Mouse (Mus musculus): Measurements from ENCODE around the gene Lrrc4. TPM values are rescaled to one million over a fixed set of nuclear protein-coding genes. Genes with fewer than 3 reads are reported as not detected.

Lrrc4 gene
- polyA plus RNA-seq, 1 experiment: not detected

DNA sequence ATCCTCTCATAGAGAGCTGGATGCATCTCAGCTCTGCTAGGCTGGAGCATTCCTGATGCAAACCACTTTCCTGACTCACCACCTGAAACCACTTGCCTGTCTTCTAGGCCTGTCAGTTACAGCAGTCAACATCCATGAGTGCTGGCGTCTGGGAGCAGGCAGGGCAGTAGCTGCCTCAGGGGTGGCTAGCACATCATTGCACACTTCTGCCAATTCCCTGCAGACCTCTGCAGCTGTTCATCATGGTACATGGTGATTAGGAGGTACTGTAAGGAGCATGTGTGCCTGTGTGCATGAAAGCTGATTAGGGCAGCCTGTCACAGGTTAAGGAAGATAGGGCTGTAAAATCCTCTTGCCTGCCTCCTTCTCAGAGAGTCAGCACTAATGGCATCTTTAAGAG, 203.1 kb downstream of the Lrrc4 start:
- no peak for TF ChIP-seq POLR2A (IDR thresholded peaks at IDR 0.05; ENCODE audit: borderline replicate concordance, control insufficient read depth, low read depth, low read length)
- TF ChIP-seq CTCF (IDR thresholded peaks at IDR 0.05; ENCODE audit: control insufficient read depth, insufficient read depth, low read length): no peak

GRCm38 (mm10) chr6:28622963-28623362, 208.6 kb downstream of the Lrrc4 start:
- WGBS: 83% methylated on average over 3 of the region's 3 CpGs
- H3K4me1 ChIP-seq (ENCODE audit: control insufficient read depth, insufficient read depth, low read length): no peaks in the 10 kb centered on the region
- H3K4me3 ChIP-seq (replicated peaks; ENCODE audit: control insufficient read depth, low read depth, low read length): no peak overlapping the region
- no peak overlapping the region for H3K27ac ChIP-seq (ENCODE audit: control insufficient read depth, insufficient read depth, low read depth, low read length, poor library complexity)
- TF ChIP-seq CTCF (IDR thresholded peaks at IDR 0.05; ENCODE audit: control insufficient read depth, insufficient read depth, low read length): no peak
- TF ChIP-seq POLR2A (IDR thresholded peaks at IDR 0.05; ENCODE audit: borderline replicate concordance, control insufficient read depth, low read depth, low read length): no peak

More for the DNA sequence above, 203.1 kb downstream of the Lrrc4 start:
- WGBS: 56% methylated on average over 1 of the region's 1 CpGs
- H3K4me3 ChIP-seq (replicated peaks; ENCODE audit: control insufficient read depth, low read depth, low read length): no peak overlapping the region
- no peak overlapping the region for H3K27ac ChIP-seq (ENCODE audit: control insufficient read depth, insufficient read depth, low read depth, low read length, poor library complexity)
- H3K4me1 ChIP-seq (ENCODE audit: control insufficient read depth, insufficient read depth, low read length): no peaks in the 10 kb centered on the region

DNA sequence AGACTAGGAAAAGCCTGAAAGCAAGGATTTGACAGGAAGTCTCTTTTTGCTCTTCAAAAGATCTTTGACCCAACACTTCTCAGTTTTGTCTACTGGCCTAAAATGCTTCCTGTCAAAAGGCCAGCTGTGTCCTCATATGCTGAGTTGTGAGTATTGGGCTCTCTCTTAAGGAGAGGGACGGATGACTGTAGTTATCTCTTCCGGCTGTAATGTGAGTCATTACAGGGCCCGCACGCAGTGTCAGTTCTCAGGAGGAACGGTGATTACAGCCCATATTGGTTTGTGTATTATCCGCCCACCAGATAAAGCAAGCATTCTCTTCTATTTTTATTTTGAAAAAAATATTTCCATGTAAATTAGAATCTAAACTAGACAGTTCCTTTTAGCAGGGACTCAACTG, 209.0 kb downstream of the Lrrc4 start:
- Histone ChIP-seq H3K4me3 (replicated peaks; ENCODE audit: control insufficient read depth, low read depth, low read length) (no peak overlapping the region), H3K4me1 (ENCODE audit: control insufficient read depth, insufficient read depth, low read length) (no peaks in the 10 kb centered on the region), H3K27ac (ENCODE audit: control insufficient read depth, insufficient read depth, low read depth, low read length, poor library complexity) (no peak overlapping the region)
- no peak for TF ChIP-seq CTCF (IDR thresholded peaks at IDR 0.05; ENCODE audit: control insufficient read depth, insufficient read depth, low read length)
- WGBS: 66% methylated on average over 6 of the region's 6 CpGs

DNA sequence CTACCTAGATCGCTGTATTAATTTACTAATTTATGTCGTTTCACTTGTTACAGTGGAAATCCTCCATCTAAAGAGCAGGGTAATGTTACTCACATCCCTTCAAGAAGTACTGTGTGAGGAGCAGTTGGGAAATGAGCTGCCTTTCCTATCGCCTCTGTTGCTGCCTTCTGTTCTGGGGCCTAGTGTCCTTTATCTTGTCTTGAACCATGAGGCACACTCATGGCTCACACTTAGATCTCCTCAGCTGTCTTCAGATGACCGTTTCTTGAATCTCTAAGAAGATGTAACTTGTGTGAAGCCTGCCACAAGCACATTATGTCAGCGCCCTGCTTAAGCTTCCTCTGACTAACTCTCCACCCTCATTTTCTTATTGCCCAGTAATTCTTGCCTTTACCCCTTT, 209.6 kb downstream of the Lrrc4 start:
- Histone ChIP-seq H3K27ac (ENCODE audit: control insufficient read depth, insufficient read depth, low read depth, low read length, poor library complexity) (no peak overlapping the region), H3K4me3 (replicated peaks; ENCODE audit: control insufficient read depth, low read depth, low read length) (no peak overlapping the region), H3K4me1 (ENCODE audit: control insufficient read depth, insufficient read depth, low read length) (no peaks in the 10 kb centered on the region)
- 75% methylated on average over 5 of the region's 5 CpGs for WGBS
- no peak for TF ChIP-seq POLR2A (IDR thresholded peaks at IDR 0.05; ENCODE audit: borderline replicate concordance, control insufficient read depth, low read depth, low read length)
- TF ChIP-seq CTCF (IDR thresholded peaks at IDR 0.05; ENCODE audit: control insufficient read depth, insufficient read depth, low read length): no peak

DNA sequence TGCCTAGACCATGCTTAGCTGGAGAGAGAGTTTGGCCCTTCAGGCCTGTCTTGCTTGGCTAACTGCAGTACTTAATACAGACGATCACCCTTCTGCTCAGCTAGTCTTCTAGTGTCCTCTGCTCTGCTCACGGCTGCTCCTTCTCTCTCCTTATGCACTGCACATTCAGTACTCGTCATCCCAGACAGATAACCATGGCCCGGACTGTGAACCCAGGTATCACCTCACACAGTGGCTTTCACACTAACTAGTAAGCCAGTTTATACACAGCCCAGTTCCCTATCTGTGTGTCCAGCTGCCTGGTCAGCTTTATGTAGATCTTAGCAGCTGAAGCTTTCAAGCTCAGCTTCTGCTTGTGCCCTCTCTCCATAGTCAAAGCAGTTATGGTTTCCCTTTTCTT, 210.1 kb downstream of the Lrrc4 start:
- H3K27ac ChIP-seq (ENCODE audit: control insufficient read depth, insufficient read depth, low read depth, low read length, poor library complexity): no peak overlapping the region
- no peak overlapping the region for H3K4me3 ChIP-seq (replicated peaks; ENCODE audit: control insufficient read depth, low read depth, low read length)
- WGBS: 78% methylated on average over 4 of the region's 4 CpGs
- TF ChIP-seq CTCF (IDR thresholded peaks at IDR 0.05; ENCODE audit: control insufficient read depth, insufficient read depth, low read length) (no peak), POLR2A (IDR thresholded peaks at IDR 0.05; ENCODE audit: borderline replicate concordance, control insufficient read depth, low read depth, low read length) (no peak)
- no peaks in the 10 kb centered on the region for H3K4me1 ChIP-seq (ENCODE audit: control insufficient read depth, insufficient read depth, low read length)

DNA sequence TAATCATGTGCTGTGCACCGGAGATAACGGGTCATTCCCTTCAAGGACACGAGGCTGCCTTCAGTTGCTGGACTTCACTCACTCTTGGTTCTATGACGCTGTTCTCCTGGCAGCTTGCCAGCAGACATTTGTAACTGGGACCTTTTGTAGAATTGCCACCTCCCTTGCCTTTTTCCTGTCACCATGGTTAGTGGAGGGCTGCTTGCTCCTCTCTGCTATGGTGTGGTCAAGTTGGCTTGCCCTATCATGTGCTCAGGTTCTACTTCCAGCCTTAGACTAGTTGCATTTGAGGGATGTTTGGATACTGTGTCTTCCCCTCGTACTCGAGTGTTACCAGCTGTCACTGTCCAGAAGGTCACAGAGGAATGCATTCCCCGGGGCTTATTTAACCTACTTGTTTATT, 212.8 kb downstream of the Lrrc4 start:
- Histone ChIP-seq H3K4me3 (replicated peaks; ENCODE audit: control insufficient read depth, low read depth, low read length) (no peak overlapping the region), H3K27ac (ENCODE audit: control insufficient read depth, insufficient read depth, low read depth, low read length, poor library complexity) (no peak overlapping the region), H3K4me1 (ENCODE audit: control insufficient read depth, insufficient read depth, low read length) (no peaks in the 10 kb centered on the region; the same call in 1 of the 2 replicates)
- WGBS: 73% methylated on average over 7 of the region's 7 CpGs
- TF ChIP-seq POLR2A (IDR thresholded peaks at IDR 0.05; ENCODE audit: borderline replicate concordance, control insufficient read depth, low read depth, low read length) (no peak), CTCF (IDR thresholded peaks at IDR 0.05; ENCODE audit: control insufficient read depth, insufficient read depth, low read length) (no peak)

GRCm38 (mm10) chr6:28618299-28618698, 213.2 kb downstream of the Lrrc4 start:
- H3K4me1 ChIP-seq (ENCODE audit: control insufficient read depth, insufficient read depth, low read length): no peaks in the 10 kb centered on the region; the same call in 1 of the 2 replicates
- H3K4me3 ChIP-seq (replicated peaks; ENCODE audit: control insufficient read depth, low read depth, low read length): no peak overlapping the region
- whole genome bisulfite sequencing: 81% methylated on average over 3 of the region's 3 CpGs
- TF ChIP-seq CTCF (IDR thresholded peaks at IDR 0.05; ENCODE audit: control insufficient read depth, insufficient read depth, low read length) (no peak), POLR2A (IDR thresholded peaks at IDR 0.05; ENCODE audit: borderline replicate concordance, control insufficient read depth, low read depth, low read length) (no peak)
- no peak overlapping the region for H3K27ac ChIP-seq (ENCODE audit: control insufficient read depth, insufficient read depth, low read depth, low read length, poor library complexity)

GRCm38 (mm10) chr6:28615966-28616365, 215.6 kb downstream of the Lrrc4 start:
- no peak overlapping the region for H3K27ac ChIP-seq (ENCODE audit: control insufficient read depth, insufficient read depth, low read depth, low read length, poor library complexity)
- WGBS: 72% methylated on average over 3 of the region's 3 CpGs
- no peaks in the 10 kb centered on the region; the same call in 1 of the 2 replicates for H3K4me1 ChIP-seq (ENCODE audit: control insufficient read depth, insufficient read depth, low read length)
- H3K4me3 ChIP-seq (replicated peaks; ENCODE audit: control insufficient read depth, low read depth, low read length): no peak overlapping the region
- TF ChIP-seq POLR2A (IDR thresholded peaks at IDR 0.05; ENCODE audit: borderline replicate concordance, control insufficient read depth, low read depth, low read length) (no peak), CTCF (IDR thresholded peaks at IDR 0.05; ENCODE audit: control insufficient read depth, insufficient read depth, low read length) (no peak)

GRCm38 (mm10) chr6:28615408-28615807, 216.1 kb downstream of the Lrrc4 start:
- Histone ChIP-seq H3K4me3 (replicated peaks; ENCODE audit: control insufficient read depth, low read depth, low read length) (no peak overlapping the region), H3K27ac (ENCODE audit: control insufficient read depth, insufficient read depth, low read depth, low read length, poor library complexity) (no peak overlapping the region), H3K4me1 (ENCODE audit: control insufficient read depth, insufficient read depth, low read length) (no peaks in the 10 kb centered on the region; the same call in 1 of the 2 replicates)
- 74% methylated on average over 3 of the region's 3 CpGs for WGBS
- no peak for TF ChIP-seq POLR2A (IDR thresholded peaks at IDR 0.05; ENCODE audit: borderline replicate concordance, control insufficient read depth, low read depth, low read length)
- no peak for TF ChIP-seq CTCF (IDR thresholded peaks at IDR 0.05; ENCODE audit: control insufficient read depth, insufficient read depth, low read length)
